Mouse (Mus musculus) olfactory bulb, adult 2 months (tissue): Measurements from ENCODE around the gene Kcnj6.

Experiments
- CTCF ChIP-seq: fragments of 200-500 bp; IDR thresholded peaks from 2 replicates; pipeline ENCODE4 v1.5.1; 2012; ENCODE audit warnings: low read depth, mild to moderate bottlenecking, low read length, moderate library complexity; ENCODE audit not compliant: insufficient read depth
- POLR2A ChIP-seq: fragments of 200-500 bp; IDR thresholded peaks from 2 replicates; pipeline ENCODE4 v1.6.1; 2012; ENCODE audit warnings: mild to moderate bottlenecking, low read depth, low read length, moderate library complexity; ENCODE audit not compliant: insufficient read depth

GRCm38 (mm10) chr16:94925364-94925763 is 72.1 kb downstream of the Kcnj6 start:
- TF ChIP-seq CTCF (no peak), POLR2A (no peak)
